Mouse (Mus musculus) embryonic fibroblast, embryonic 13.5 days (primary cell): ENCODE results near the gene Gm10428.

ENCODE experiments used
- CTCF ChIP-seq: IDR thresholded peaks from 2 replicates; pipeline ENCODE4 v1.5.1; 2011; ENCODE audit warnings: mild to moderate bottlenecking, control low read depth, low read length, moderate library complexity, borderline replicate concordance; ENCODE audit not compliant: insufficient read depth
- POLR2A ChIP-seq: IDR thresholded peaks from 2 replicates; pipeline ENCODE4 v1.6.1; 2011; ENCODE audit warnings: low read depth, mild to moderate bottlenecking, control low read depth, low read length, moderate library complexity

GRCm38 (mm10) chr11:62788935-62789616, 36.2 kb downstream of the Gm10428 start, which contains the start of gene Zfp286:
- TF ChIP-seq CTCF (no peak), POLR2A (peak; percentile 78; the same call in 1 of the 2 replicates)
